Mouse (Mus musculus) heart, embryonic 14.5 days (tissue): ENCODE data around the gene Ppp6r2. TPM values are rescaled to one million over a fixed set of nuclear protein-coding genes. Genes with fewer than 3 reads are reported as not detected.

ENCODE experiments used
- ATAC-seq: fragments of 200-750 bp; cut with Nextera tagmentation; 2 replicates; pipeline ENCODE4 v1.8.0; 2017; ENCODE audit warnings: low read depth, moderate TSS enrichment; ENCODE audit not compliant: insufficient number of reproducible peaks, insufficient read depth, low FRiP score
- H3K27ac ChIP-seq, 2 experiments: fragments of 200-500 bp in 1 of 2; fragments of 300-500 bp in 1 of 2; sonication (generic) in 1 of 2; replicated peaks in 1 of 2; 2 replicates each; pipeline ENCODE4 v1.5.1; 2012 to 2014; ENCODE audit warnings: low read depth in 2 of 2, low read length in 2 of 2, control low read depth in 1 of 2, mild to moderate bottlenecking in 1 of 2, mixed read lengths in 1 of 2; ENCODE audit not compliant: control insufficient read depth in 1 of 2, insufficient read depth in 1 of 2
- H3K27me3 ChIP-seq: fragments of 300-500 bp; sonication (generic); 2 replicates; pipeline ENCODE4 v1.6.1; 2014; ENCODE audit warnings: mild to moderate bottlenecking, low read length, control low read depth; ENCODE audit not compliant: control insufficient read depth, insufficient read depth
- H3K36me3 ChIP-seq: fragments of 300-500 bp; sonication (generic); 2 replicates; pipeline ENCODE4 v1.6.1; 2014; ENCODE audit warnings: mild to moderate bottlenecking, control low read depth, low read length, mixed read lengths; ENCODE audit not compliant: control insufficient read depth, insufficient read depth
- H3K4me1 ChIP-seq, 2 experiments: fragments of 200-500 bp in 1 of 2; fragments of 300-500 bp in 1 of 2; sonication (generic) in 1 of 2; 2 replicates each; pipeline ENCODE4 v1.6.1; 2012 to 2014; ENCODE audit warnings: low read length in 2 of 2, control low read depth in 1 of 2, mixed read lengths in 1 of 2; ENCODE audit not compliant: control insufficient read depth in 2 of 2, insufficient read depth in 2 of 2
- H3K4me2 ChIP-seq: fragments of 300-500 bp; sonication (generic); 2 replicates; pipeline ENCODE4 v1.6.1; 2014; ENCODE audit warnings: mild to moderate bottlenecking, low read length
- H3K4me3 ChIP-seq, 2 experiments: fragments of 200-500 bp in 1 of 2; fragments of 300-500 bp in 1 of 2; sonication (generic) in 1 of 2; 2 replicates each; pipeline ENCODE4 v1.5.1; 2012 to 2014; ENCODE audit warnings: low read length in 2 of 2, mild to moderate bottlenecking in 2 of 2, control low read depth in 1 of 2, low read depth in 1 of 2, moderate library complexity in 1 of 2; ENCODE audit not compliant: control insufficient read depth in 1 of 2, insufficient read depth in 1 of 2
- H3K9ac ChIP-seq: fragments of 300-500 bp; sonication (generic); 2 replicates; pipeline ENCODE4 v1.6.1; 2014; ENCODE audit warnings: mild to moderate bottlenecking, low read length
- H3K9me3 ChIP-seq: fragments of 300-500 bp; sonication (generic); 2 replicates; pipeline ENCODE4 v1.6.1; 2016; ENCODE audit warnings: low read length, control low read depth; ENCODE audit not compliant: control insufficient read depth
- WGBS: fragments of 180-500 bp; shearing (Covaris S2); extraction: QIAGEN DNeasy Blood & Tissue Kit; methylation state at CpG from one replicate; pipeline ENCODE4 v1.1.7; 2014; 5-methylcytosine and 5-hydroxymethylcytosine counted together
- polyA plus RNA-seq: library from polyadenylated mRNA; unstranded; fragments of >200 nt; fragmentation: Nextera tagmentation; extraction: Ambion mirVana; gene quantifications from 2 replicates; pipeline ENCODE4 v1.2.1, GENCODE M21; 2014

Ppp6r2 gene
- polyA plus RNA-seq, 1 experiment from 2014 or later, result 22.9 TPM

DNA sequence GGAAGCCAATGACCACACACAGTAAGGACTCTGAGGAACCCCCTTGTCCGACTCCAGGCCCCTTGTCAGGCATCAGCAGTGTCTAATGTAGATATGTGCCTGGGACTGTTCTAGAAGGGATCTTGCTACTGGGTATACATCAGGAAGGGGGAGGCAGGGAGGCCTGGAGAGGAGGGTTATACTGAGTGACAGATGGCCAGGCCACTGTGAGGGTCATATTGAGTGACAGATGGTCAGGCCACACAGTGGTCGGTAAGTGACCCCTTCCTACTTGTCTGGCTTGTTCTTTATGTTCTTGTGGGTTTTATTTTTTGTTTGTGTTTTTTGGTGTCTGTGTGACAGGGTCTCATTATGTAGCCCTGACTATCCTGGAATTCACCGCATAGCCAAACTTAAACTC lies 64.1 kb downstream of the Ppp6r2 start:
- Histone ChIP-seq H3K4me1 (no peaks in the 10 kb centered on the region), H3K4me3 (no peak overlapping the region), H3K9me3 (no peaks in the 10 kb centered on the region), H3K4me2 (no peak overlapping the region), H3K27me3 (no peaks in the 10 kb centered on the region), H3K27ac (no peak overlapping the region), H3K36me3 (peaks cover 76% of the 10 kb centered on the region), H3K9ac (no peak overlapping the region)
- WGBS, result 85% methylated on average over 3 of the region's 3 CpGs
- ATAC-seq, result no peak

DNA sequence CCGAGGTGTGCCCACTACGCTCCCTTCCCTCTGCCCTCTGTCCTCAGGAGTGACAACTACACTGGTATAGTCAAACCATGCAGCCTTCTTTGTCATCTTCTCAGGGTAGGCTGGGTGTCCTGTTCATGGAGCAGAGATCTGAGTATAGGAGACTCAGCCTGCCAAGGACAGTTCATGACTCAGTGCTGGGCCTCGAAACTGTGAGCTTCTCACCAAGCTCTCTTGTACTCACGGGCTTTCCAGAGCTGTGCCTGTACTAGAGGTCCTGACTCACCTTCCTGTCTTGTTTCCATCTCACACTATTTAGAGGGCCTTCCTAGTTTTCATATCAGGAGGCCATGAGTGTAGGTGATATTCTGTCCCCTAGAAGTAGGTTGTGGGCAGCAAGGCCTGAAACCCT lies 66.0 kb downstream of the Ppp6r2 start:
- no peak overlapping the region for H3K27ac ChIP-seq
- no peak overlapping the region for H3K9ac ChIP-seq
- no peaks in the 10 kb centered on the region for H3K4me1 ChIP-seq
- H3K27me3 ChIP-seq, result no peaks in the 10 kb centered on the region
- no peaks in the 10 kb centered on the region for H3K9me3 ChIP-seq
- no peak overlapping the region for H3K4me3 ChIP-seq
- H3K36me3 ChIP-seq, result peaks cover 83% of the 10 kb centered on the region
- H3K4me2 ChIP-seq, result no peak overlapping the region
- 88% methylated on average over 4 of the region's 4 CpGs for WGBS
- no peak for ATAC-seq

GRCm38 (mm10) chr15:89282546-89282945 lies 71.2 kb downstream of the Ppp6r2 start:
- Histone ChIP-seq H3K36me3 (peaks cover 79% of the 10 kb centered on the region), H3K4me1 (no peaks in the 10 kb centered on the region; a peak in 1 of 4 replicates), H3K27ac (no peak overlapping the region), H3K9ac (no peak overlapping the region), H3K4me2 (no peak overlapping the region), H3K4me3 (no peak overlapping the region), H3K9me3 (no peaks in the 10 kb centered on the region), H3K27me3 (no peaks in the 10 kb centered on the region)
- ATAC-seq, result no peak
- WGBS, result 81% methylated on average over 6 of the region's 6 CpGs

- WGBS, result 82% methylated on average over 2 of the region's 2 CpGs
- Histone ChIP-seq H3K36me3 (peaks cover 84% of the 10 kb centered on the region), H3K27me3 (no peaks in the 10 kb centered on the region), H3K9me3 (no peaks in the 10 kb centered on the region), H3K4me3 (no peak overlapping the region), H3K4me2 (no peak overlapping the region), H3K27ac (no peak overlapping the region), H3K9ac (no peak overlapping the region), H3K4me1 (peaks cover 0 to 2% of the 10 kb centered on the region in 2 experiments; a peak in 1 of 4 replicates)
- no peak for ATAC-seq
These were observed 72.7 kb downstream of the Ppp6r2 start for GRCm38 (mm10) chr15:89284094-89284493.

- Histone ChIP-seq H3K9ac (no peak overlapping the region), H3K27me3 (no peaks in the 10 kb centered on the region), H3K4me1 (peaks cover 0 to 2% of the 10 kb centered on the region in 2 experiments; a peak in 1 of 4 replicates), H3K36me3 (peaks cover 85% of the 10 kb centered on the region), H3K4me2 (no peak overlapping the region), H3K4me3 (no peak overlapping the region), H3K27ac (no peak overlapping the region), H3K9me3 (no peaks in the 10 kb centered on the region)
- no peak for ATAC-seq
These were observed 73.7 kb downstream of the Ppp6r2 start for GRCm38 (mm10) chr15:89285004-89285403.

DNA sequence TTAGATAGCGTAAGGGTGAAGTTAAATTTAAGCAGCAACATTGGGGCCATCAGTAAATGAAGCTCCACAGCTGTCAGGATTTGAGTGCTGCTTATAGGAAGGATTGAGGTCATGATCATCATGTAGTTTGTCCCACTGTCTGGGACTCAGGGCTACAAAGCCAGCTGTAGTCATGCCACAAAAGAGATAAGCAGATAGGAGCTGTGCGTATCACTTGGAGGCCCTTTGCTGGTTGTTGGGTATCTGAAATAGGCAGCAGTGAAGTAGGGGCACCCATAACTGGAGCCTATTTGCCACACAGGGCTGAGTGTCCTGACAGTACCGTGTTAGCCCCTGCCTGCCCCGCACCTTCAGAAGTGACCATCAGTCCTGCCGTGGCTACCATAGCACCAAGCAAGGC lies 74.1 kb downstream of the Ppp6r2 start:
- ATAC-seq, result no peak
- Histone ChIP-seq H3K27me3 (no peaks in the 10 kb centered on the region), H3K9ac (no peak overlapping the region), H3K4me2 (no peak overlapping the region), H3K9me3 (no peaks in the 10 kb centered on the region), H3K4me1 (peaks cover 0 to 2% of the 10 kb centered on the region in 2 experiments; a peak in 1 of 4 replicates), H3K27ac (no peak overlapping the region), H3K4me3 (no peak overlapping the region), H3K36me3 (peaks cover 85% of the 10 kb centered on the region)
- WGBS, result 89% methylated on average over 5 of the region's 5 CpGs

DNA sequence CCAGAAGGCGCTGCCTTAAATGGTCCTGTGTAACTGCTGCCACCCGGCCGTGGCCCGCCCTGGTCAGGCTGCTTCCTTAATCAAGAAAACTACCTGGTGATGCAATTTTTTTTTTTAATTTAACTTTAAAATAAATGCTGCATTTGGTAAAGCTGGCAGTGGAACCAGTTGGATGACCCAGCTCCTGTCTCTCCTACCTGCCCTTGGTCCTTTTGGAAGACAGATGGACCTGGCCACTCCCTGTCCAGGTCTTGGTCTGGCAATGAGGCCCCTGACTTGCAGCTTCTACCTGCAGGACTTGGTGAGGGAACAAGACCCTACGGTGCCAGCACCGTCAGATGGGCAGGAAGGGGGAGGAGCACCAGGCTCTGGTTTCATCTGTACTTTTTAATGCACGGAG lies 74.8 kb downstream of the Ppp6r2 start:
- H3K4me3 ChIP-seq, result no peak overlapping the region
- ATAC-seq, result no peak
- H3K9me3 ChIP-seq, result no peaks in the 10 kb centered on the region
- no peak overlapping the region for H3K27ac ChIP-seq
- no peak overlapping the region for H3K9ac ChIP-seq
- WGBS, result 86% methylated on average over 7 of the region's 7 CpGs
- peaks cover 85% of the 10 kb centered on the region for H3K36me3 ChIP-seq
- no peaks in the 10 kb centered on the region for H3K27me3 ChIP-seq
- no peak overlapping the region for H3K4me2 ChIP-seq
- peaks cover 0 to 2% of the 10 kb centered on the region in 2 experiments; a peak in 1 of 4 replicates for H3K4me1 ChIP-seq

GRCm38 (mm10) chr15:89286582-89286981 lies 75.2 kb downstream of the Ppp6r2 start:
- no peak for ATAC-seq
- Histone ChIP-seq H3K27me3 (no peaks in the 10 kb centered on the region), H3K9ac (no peak overlapping the region), H3K9me3 (no peaks in the 10 kb centered on the region), H3K4me3 (no peak overlapping the region), H3K4me2 (no peak overlapping the region), H3K4me1 (peaks cover 0 to 2% of the 10 kb centered on the region in 2 experiments; a peak in 1 of 4 replicates), H3K27ac (no peak overlapping the region), H3K36me3 (peaks cover 83% of the 10 kb centered on the region)
- 87% methylated on average over 5 of the region's 5 CpGs for WGBS
